Mouse (Mus musculus) lung, postnatal 14 days (tissue): ENCODE data around the gene Ntrk3.

Experiments
- DNase-seq: peaks from one replicate; pipeline ENCODE4 v3.0.0; 2021

Gene Ntrk3

DNA sequence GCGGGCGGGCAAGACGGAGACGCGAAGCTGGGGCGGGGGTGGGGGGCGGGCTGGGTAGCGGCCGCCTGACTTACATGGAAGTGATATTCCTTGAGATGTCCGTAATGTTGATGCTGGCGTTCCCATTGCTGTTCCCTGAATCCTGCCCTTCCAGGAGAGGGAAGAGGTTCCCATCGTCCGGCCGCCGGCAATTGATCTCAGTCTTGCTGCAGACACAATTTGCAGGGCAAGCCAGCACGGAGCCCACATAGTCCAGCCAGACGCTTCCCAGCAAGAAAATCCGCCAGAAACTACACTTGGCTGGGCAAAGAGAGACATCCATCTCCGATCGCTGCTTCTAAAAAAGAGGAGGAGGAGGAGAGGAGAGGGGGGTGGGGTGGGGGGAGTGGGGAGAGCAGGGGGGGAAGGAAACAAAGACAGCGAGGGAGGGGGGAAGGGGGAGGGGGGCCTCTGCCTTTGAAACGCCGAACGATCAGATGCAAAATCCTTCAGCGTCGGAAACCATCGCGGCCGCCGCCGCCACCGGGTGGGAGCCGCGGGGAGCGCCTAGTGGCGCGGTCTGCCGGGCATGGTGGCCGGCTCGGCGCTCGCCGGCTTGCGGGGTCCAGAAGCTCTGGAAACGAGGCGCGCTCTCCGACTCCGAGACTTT lies 160.2 kb downstream of the Ntrk3 start:
- DNase-seq = no peak

DNA sequence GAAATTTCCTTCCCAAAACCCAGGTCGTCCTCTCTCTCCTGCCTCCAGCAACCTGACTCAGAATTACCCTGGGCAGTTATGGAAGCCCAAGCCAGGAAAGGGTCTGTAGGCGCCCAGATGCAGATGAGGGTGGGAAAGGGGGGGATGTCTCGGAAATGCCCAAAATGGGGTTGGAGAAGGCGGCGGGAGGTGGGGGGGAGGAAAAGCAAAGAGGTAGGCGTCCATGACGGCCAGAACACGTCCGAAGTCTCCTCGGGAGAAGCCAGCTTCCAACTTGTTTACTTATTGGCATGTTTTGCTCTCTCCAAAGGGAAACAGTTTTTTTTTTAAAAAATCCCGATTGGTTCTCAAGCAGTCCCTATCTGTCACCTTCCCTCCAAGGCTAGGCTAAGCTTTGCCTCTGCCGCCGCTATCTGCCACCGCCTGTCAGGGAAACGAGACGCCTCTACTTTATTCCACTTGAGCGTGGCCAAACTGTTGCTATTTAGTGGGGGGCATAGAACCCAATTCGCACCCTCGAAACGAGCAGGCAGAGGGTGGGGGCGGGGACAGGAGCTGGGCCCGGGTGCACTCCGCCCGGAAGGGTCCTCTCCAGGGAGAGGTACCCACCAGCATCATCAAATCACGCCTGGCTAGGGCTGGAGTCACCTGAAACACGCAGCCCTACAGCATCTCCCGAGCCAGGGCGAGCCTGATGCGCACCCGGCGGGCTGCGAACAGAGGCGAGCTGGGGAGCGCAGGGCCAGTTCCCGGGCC lies 160.9 kb downstream of the Ntrk3 start:
- DNase-seq = peak; percentile 26

DNA sequence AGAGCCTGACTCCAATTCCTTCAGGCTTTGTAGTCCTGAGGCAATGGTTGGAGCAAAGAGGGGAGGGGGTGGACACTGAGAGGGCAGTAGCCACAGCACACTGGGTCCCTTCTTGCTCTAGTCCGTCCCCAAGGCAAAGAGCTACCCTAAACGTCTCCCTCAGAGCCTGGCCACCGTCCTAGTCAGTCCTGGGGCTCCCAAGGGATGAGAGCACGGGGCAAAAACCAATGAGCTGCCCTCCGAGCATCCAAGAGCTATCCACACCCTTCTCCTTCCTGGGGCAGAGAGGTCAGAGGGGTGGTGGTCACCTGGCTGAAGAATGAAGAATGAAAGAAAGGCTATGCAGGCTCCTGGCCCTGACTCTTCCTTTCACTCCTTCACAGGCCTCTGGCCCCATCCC lies 161.6 kb downstream of the Ntrk3 start:
- DNase-seq = no peak

GRCm38 (mm10) chr7:78575556-78575955 lies 162.3 kb downstream of the Ntrk3 start:
- DNase-seq = no peak

GRCm38 (mm10) chr7:78571196-78571595 lies 166.6 kb downstream of the Ntrk3 start:
- DNase-seq = no peak

DNA sequence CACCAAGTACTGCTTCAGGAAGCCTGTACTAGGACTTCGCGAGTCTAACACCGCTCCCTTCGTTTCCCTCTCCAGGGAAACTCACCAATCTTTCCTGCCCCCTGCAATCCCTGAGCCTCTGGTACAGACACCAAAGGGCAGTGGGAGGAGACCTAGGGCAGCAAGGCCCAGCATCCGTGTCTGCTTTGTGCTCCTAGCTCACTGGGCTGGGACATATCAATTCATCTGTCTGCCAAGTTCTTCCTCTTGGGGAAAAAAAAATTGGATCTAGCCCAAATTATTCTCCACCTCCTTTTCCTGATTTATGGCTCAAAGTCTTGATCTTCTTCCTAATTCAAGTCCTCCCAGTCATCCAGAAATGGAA lies 168.6 kb downstream of the Ntrk3 start:
- no peak for DNase-seq

GRCm38 (mm10) chr7:78568411-78569254 lies 169.2 kb downstream of the Ntrk3 start:
- peak; percentile 63 for DNase-seq

GRCm38 (mm10) chr7:78566617-78567016 lies 171.2 kb downstream of the Ntrk3 start:
- DNase-seq = no peak

- DNase-seq = no peak
These were observed 172.4 kb downstream of the Ntrk3 start for GRCm38 (mm10) chr7:78565386-78565785.

DNA sequence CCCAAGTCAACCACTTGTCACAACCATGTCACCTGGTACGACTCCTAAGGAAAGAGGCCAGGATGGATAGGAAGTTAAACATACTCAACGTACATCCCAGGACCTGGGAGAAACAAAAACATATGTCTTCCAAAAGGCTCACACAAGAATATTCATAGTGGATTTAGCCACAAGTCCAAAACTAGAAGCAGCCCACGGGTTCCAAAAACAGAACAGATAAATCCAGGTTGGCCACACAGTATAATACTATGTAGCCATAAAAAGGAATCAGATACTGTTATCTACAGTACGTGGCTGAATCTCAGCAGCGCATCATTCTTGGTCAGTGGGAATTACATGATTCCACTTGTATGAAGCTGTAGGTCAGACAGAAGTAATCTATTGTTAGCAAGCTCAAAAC lies 179.3 kb downstream of the Ntrk3 start:
- no peak for DNase-seq

DNA sequence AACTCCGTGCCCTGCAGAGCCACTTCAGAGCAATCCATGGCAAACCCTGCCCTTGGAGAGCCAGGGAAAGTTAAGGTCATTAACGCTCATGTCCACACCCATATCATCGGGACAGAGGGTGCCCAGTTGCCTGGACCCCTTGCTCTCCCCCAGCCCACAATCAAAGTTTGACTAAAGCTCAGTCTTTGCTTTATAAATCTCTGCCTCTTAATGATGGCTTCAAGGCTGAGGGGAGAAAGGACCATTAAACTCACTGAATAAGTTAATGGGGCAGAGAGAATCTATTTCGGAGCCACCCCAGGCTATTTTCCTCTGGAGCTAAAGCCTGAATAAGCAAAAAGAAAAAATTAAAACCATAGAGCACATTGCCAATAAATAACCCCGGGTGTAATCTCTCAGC lies 182.3 kb downstream of the Ntrk3 start:
- DNase-seq = no peak

GRCm38 (mm10) chr7:78549461-78549860 lies 188.4 kb downstream of the Ntrk3 start:
- DNase-seq = no peak

DNA sequence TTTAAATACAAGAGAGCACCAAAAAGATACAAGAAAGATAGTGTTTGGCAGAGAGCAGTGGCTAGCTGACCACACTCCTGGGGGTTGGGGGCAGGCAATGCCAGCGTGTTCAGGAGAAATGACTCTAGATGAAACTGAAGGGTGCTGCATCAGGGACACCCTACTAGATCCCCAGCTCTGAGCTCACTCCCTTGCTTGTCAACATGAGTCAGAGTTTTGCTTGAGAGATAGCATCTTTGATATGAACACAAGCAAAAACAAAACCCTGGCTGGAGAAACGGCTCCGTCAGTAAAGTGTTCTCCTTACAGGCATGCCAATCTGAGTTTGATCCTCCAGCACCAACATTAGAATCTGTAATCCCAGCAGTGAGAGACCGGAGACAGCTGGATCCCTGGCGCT lies 189.1 kb downstream of the Ntrk3 start:
- no peak for DNase-seq

GRCm38 (mm10) chr7:78546551-78546950 lies 191.3 kb downstream of the Ntrk3 start:
- DNase-seq = no peak

GRCm38 (mm10) chr7:78542468-78542867 lies 195.3 kb downstream of the Ntrk3 start:
- DNase-seq = no peak

- no peak for DNase-seq
These were observed 207.5 kb downstream of the Ntrk3 start for GRCm38 (mm10) chr7:78530286-78530685.

GRCm38 (mm10) chr7:78528008-78528407 lies 209.8 kb downstream of the Ntrk3 start:
- no peak for DNase-seq

DNA sequence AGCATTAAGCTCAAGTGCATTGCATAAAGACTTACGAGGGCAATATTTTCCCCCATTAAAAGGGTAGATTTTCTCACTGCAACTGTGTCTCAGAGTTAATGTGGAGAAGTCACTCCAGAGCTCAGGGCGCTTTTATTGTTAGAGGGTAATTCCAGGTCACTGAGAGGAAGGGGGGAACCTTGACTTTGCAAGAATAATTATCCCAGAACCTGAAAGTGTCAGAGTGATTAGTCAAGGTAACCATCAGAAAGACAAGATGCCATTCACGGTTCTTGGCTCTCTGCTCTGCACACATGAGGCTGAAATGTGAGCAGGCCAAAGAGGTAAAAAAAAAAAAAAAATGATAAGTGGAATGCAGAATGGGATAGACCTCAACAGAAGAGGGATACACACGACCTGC lies 210.2 kb downstream of the Ntrk3 start:
- DNase-seq = no peak

GRCm38 (mm10) chr7:78520243-78520927 lies 217.4 kb downstream of the Ntrk3 start:
- no peak for DNase-seq

DNA sequence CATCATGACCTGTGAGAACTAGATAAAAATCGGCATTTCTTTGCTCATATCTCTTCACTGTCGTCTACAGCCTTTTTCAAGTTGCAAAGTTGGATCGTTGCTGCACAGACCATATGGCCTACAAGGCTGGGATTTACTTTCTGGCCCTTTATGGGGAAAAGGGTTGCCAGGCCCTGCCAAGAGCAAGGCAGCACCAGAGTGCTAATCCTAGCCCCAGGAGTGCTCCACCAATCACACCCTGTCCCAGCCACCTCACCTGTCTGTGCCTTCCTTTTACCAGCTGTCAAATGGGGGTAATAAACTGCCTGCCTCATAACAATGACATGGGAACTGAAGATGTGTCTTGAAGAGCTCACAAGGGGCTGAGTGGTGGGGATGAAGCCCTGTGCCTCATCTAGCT lies 218.1 kb downstream of the Ntrk3 start:
- DNase-seq = no peak

DNA sequence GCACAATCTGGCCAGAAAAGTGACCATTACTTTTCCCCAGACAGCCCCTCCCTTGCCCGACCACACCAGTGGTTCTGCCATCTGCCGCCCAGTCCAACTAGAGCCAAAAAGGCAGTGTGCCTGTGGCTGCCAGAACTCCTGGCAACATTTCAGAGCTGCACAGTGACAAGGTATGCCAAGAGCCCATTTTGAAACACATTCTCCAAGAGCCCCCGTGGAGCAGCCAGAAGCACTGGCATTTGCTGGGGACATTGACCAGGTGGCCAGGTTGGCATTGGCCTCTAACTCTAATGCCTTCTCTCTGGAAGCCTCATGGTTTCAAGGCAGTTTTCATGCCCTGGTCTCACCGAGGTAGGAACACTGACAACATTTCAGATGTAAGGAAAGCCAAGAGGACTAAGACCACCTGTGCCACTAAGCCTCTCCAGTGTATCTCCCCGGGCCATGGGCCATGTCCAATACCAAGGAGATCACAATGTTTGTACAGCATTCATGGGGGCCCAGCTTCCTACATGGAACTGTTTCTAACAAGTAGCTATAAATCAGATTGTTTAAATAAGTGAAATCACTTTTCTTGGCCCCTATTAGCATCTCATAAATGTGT lies 218.9 kb downstream of the Ntrk3 start:
- DNase-seq = no peak

GRCm38 (mm10) chr7:78515042-78515609 lies 222.7 kb downstream of the Ntrk3 start:
- DNase-seq = no peak
